Mouse (Mus musculus) heart, postnatal 10 days (tissue): ENCODE measurements at regions not wholly inside any gene's neighbourhood (a gene's known extent, or its start where the extent isn't known, plus 50 kb on each side); places are given as distances from the start of the nearest gene placed in this dataset.

Experiments used
- DNase-seq, 2 experiments: peaks; one replicate each; pipeline ENCODE4 v3.0.0; 2021
- intact Hi-C: fragments of 180-260 bp; cut with DNase I; formaldehyde crosslinking; loops from one replicate; pipeline ENCODE4 v1.15.1; 2025

- no peak for DNase-seq
- intact Hi-C loops: no loop called here
Observed at GRCm38 (mm10) chr6:78599751-78600150, 131.1 kb upstream of the Reg3g start.

- intact Hi-C loops: no loop called here
Observed at GRCm38 (mm10) chr6:78570000-78570597, 101.4 kb upstream of the Reg3g start.

GRCm38 (mm10) chr6:78553008-78553698 lies 84.5 kb upstream of the Reg3g start:
- DNase-seq: peak; percentile 3 to 7
- intact Hi-C loops: no loop called here

More at GRCm38 (mm10) chr6:78570000-78570597, 101.4 kb upstream of the Reg3g start:
- no peak for DNase-seq

GRCm38 (mm10) chr6:78552353-78552698 lies 83.7 kb upstream of the Reg3g start:
- intact Hi-C loops: no loop called here
- no peak for DNase-seq

DNA sequence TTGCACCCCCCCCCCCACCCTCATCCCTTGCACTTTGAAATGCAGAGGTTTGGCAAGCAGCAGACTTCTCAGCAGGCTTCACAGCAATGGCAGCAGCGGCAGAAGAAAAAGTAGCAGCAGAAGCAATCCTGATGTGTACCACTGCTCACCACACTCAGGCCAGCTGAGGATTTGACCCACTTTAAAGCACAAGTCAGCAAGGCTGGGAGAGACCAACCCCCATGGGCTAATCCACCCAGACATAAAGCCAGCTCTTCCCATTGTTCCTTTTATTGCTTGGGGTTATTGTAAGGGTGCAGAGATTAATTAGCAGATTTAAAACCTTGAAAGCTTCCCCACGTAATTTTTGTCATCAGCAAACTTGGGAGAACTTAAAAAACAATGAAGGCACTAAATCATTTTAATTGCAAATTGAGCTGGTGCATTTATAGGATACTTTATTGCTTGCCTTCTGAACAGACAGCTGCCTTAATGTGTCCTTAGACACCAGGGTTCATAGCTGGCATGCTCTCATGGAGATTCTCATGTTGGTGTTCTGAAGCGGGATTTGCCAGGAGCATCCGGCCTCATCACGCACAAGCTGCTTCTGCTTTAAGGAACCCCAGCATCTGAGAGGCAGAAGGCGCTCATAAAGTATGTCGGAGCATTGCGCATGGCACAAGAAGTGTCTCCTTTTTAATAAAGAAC lies 83.1 kb upstream of the Reg3g start:
- intact Hi-C loops: no loop called here
- no peak for DNase-seq

DNA sequence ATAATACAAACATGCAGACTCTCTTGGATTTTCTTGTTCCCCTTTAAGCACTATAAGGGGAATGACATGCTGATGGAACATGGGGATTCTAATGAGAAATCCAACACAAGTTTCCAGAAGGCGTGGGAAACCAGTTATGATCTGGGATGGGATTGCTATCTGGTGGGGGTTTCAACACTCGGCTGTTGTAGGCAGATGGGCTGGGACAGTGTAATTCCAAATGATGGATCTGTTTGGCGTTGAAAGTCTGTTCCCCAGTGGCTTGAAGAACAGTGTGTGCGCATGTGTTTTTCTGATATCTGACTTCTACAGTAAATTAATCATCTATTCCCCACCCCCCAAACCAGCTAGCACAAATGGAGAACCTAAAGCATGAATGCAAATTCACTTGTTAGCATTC lies 79.8 kb upstream of the Reg3g start:
- DNase-seq: no peak
- intact Hi-C loops: no loop called here

DNA sequence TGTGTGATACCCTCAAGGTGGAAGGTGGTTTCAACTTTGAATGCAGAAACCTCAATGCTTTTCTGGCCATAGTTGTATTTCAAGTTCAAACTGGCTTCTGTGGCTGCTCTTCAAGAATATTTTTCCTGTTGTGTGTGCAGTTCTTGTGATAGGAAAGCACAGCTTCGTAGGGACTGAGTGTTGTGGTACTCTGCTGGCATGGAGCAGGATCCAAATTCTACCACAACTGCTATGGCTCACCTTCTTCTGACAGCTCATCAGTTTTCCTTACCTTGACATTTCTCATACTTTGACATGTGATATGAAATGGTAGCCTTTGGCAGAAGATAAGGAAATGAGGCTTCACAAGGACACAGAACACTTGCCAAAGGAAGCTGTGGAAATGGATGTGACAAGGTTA lies 79.0 kb upstream of the Reg3g start:
- intact Hi-C loops: no loop called here
- no peak for DNase-seq

- intact Hi-C loops: no loop called here
- peak; percentile 49 to 68 for DNase-seq
Observed at GRCm38 (mm10) chr6:78544238-78544637, 75.6 kb upstream of the Reg3g start.

- intact Hi-C loops: no loop called here
- no peak for DNase-seq
Observed at GRCm38 (mm10) chr6:78537476-78537875, 68.8 kb upstream of the Reg3g start.

DNA sequence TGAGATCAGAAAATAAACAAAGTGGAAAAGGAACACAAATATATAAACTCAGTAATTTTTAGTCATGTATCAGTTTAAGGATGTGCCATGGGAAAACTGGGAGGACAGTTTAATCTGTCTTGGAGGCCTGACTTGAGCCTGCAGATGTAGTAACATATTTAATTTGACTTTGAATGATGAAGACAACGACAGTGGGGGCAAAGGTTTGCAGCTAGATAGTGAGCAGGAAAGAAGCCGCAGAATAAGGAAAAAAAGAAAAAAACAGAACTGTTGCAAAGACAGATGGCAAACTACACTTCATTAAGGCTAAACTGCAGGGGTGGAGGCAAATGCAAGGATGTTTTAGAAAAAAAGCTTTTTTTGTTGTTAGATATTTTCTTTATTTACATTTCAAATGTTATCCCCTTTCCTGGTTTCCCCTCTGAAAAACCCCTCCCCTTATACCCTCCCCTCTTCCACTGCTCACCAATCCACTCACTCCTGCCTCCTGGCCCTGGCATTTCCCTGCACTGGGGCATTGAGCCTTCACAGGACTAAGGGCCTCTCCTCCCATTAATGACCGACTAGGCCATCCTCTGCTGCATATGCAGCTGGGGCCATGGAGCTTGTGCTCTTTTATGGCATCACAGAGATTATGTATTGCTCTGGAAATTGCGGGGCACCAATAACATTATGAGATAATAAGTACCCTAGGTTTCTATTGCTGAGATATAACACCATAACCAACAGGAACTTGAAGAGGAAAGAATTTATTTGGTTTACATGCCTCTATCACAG lies 58.5 kb upstream of the Reg3g start:
- no peak for DNase-seq
- intact Hi-C loops: no loop called here
